Mouse (Mus musculus) heart, postnatal 0 days (tissue): ENCODE measurements around the gene Trcg1.

ENCODE experiments used
- CTCF ChIP-seq: IDR thresholded peaks from 2 replicates; pipeline ENCODE4 v1.5.1; 2016; ENCODE audit warnings: antibody characterized with exemption, control low read depth, low read depth
- EP300 ChIP-seq: IDR thresholded peaks from 2 replicates; pipeline ENCODE4 v1.6.1; 2016; ENCODE audit warnings: antibody characterized with exemption, low read depth

DNA sequence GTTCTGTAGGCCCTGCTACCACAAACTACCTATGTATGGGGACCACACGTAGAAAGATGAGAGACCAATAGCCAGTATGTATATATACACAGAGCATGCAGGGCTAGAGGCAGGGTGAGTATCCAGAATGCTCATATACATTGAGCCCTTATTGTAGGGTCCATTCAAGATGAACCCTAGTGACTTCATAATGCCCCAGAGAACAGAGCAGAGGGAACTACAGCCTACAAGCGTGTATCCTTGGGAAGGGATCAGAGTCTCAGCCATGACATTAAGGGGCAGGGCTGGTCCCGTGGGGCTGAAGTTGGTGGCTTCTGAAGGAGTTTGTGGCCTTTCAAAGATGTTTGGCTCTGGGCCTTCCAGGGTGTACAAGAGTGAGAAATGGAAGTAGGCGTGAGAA, 13.7 kb downstream of the Trcg1 start:
- TF ChIP-seq CTCF (no peak), EP300 (no peak)
